Mouse (Mus musculus) embryonic facial prominence, embryonic 12.5 days (tissue): Measurements from ENCODE around the gene Rgs3. TPM values are rescaled to one million over a fixed set of nuclear protein-coding genes. Genes with fewer than 3 reads are reported as not detected.

Experiments
- polyA plus RNA-seq: library from polyadenylated mRNA; unstranded; fragments of >200 nt; fragmentation: Nextera tagmentation; extraction: Ambion mirVana; gene quantifications from 2 replicates; pipeline ENCODE4 v1.2.1, GENCODE M21; 2016

Gene Rgs3
- polyA plus RNA-seq, 1 experiment from 2014 or later: 45.2 TPM

Other genes starting within 250 kb of the Rgs3 start
- 23.2 and 25.0 TPM in 2 replicates for gene Fkbp15, start 199.3 kb upstream of the Rgs3 start, polyA plus RNA-seq
- gene Slc31a1, start 199.1 kb upstream of the Rgs3 start, polyA plus RNA-seq: 44.1 and 44.8 TPM in 2 replicates
- gene Cdc26, start 151.2 kb upstream of the Rgs3 start, polyA plus RNA-seq: 203 and 210 TPM in 2 replicates
- 27.3 and 30.1 TPM in 2 replicates for gene Prpf4, start 151.1 kb upstream of the Rgs3 start, polyA plus RNA-seq
- not detected in 2 replicates for gene Rnf183, start 124.6 kb upstream of the Rgs3 start, polyA plus RNA-seq
- 8.8 TPM in 2 replicates for gene Wdr31, start 89.0 kb upstream of the Rgs3 start, polyA plus RNA-seq
- 2.9 and 3.3 TPM in 2 replicates for gene Bspry, start 79.8 kb upstream of the Rgs3 start, polyA plus RNA-seq
- 11.1 and 14.2 TPM in 2 replicates for gene Hdhd3, start 56.4 kb upstream of the Rgs3 start, polyA plus RNA-seq
- gene Alad, start 39.9 kb upstream of the Rgs3 start, polyA plus RNA-seq: 76.9 and 78.5 TPM in 2 replicates
- gene Pole3, start 34.8 kb upstream of the Rgs3 start, polyA plus RNA-seq: 89.1 and 92.8 TPM in 2 replicates
- gene 4933430I17Rik, start 34.5 kb upstream of the Rgs3 start, polyA plus RNA-seq: 0.45 and 0.99 TPM in 2 replicates